Mouse (Mus musculus) naive thymus-derived CD4-positive, alpha-beta T cell, adult 5 months (primary cell): ENCODE data around the gene Fam162a. TPM values are rescaled to one million over a fixed set of nuclear protein-coding genes. Genes with fewer than 3 reads are reported as not detected.

Experiments used
- polyA plus RNA-seq: library from polyadenylated mRNA; unstranded; fragments of 100-300 nt; shearing (Covaris generic); gene quantifications from one replicate; pipeline ENCODE4 v1.2.1, GENCODE M21; 2017

Fam162a gene
- polyA plus RNA-seq, result 42.0 TPM

GRCm38 (mm10) chr16:36071450-36072379, at the start of gene Fam162a, which contains the start of gene Ccdc58:
Gene Fam162a (minus strand): TSS chr16:36071594.
Gene Ccdc58 (plus strand): TSS chr16:36071685.

GRCm38 (mm10) chr16:36040640-36041624, 30.5 kb downstream of the Fam162a start, which contains the start of gene Wdr5b:
Gene Wdr5b (plus strand): TSS chr16:36041190.

Other genes with a start within 250 kb of the Fam162a start
- gene Parp14, start 200.1 kb downstream of the Fam162a start, polyA plus RNA-seq, result 36.8 TPM
- gene Parp9, start 133.1 kb downstream of the Fam162a start, polyA plus RNA-seq, result 40.9 TPM
- gene Dtx3l, start 132.4 kb downstream of the Fam162a start, polyA plus RNA-seq, result 30.4 TPM
- gene Kpna1, start 92.8 kb downstream of the Fam162a start, polyA plus RNA-seq, result 165 TPM
- gene Wdr5b, start 30.4 kb downstream of the Fam162a start, polyA plus RNA-seq, result 1.9 TPM
- 31.6 TPM for gene Ccdc58, start 91 bp upstream of the Fam162a start, polyA plus RNA-seq
- not detected for gene Csta1, start 59.6 kb upstream of the Fam162a start, polyA plus RNA-seq
- not detected for gene Stfa2l1, start 85.2 kb upstream of the Fam162a start, polyA plus RNA-seq
- gene Gm5483, start 112.6 kb upstream of the Fam162a start, polyA plus RNA-seq, result not detected
- not detected for gene Gm5416, start 138.8 kb upstream of the Fam162a start, polyA plus RNA-seq
- not detected for gene 2010005H15Rik, start 149.9 kb upstream of the Fam162a start, polyA plus RNA-seq
- not detected for gene Stfa1, start 205.4 kb upstream of the Fam162a start, polyA plus RNA-seq